Mouse (Mus musculus) embryonic fibroblast, embryonic 13.5 days (primary cell): ENCODE measurements around the gene Limd2.

Source experiments
- CTCF ChIP-seq: IDR thresholded peaks from 2 replicates; pipeline ENCODE4 v1.5.1; 2011; ENCODE audit warnings: mild to moderate bottlenecking, control low read depth, low read length, moderate library complexity, borderline replicate concordance; ENCODE audit not compliant: insufficient read depth
- POLR2A ChIP-seq: IDR thresholded peaks from 2 replicates; pipeline ENCODE4 v1.6.1; 2011; ENCODE audit warnings: low read depth, mild to moderate bottlenecking, control low read depth, low read length, moderate library complexity

- TF ChIP-seq CTCF, result no peak
- TF ChIP-seq POLR2A, result no peak
Observed at GRCm38 (mm10) chr11:106129477-106129876, 31.2 kb downstream of the Limd2 start.
